Mouse (Mus musculus) liver, postnatal 0 days (tissue): ENCODE results near the gene Pfn3. TPM values are rescaled to one million over a fixed set of nuclear protein-coding genes. Genes with fewer than 3 reads are reported as not detected.

Experiments used
- ATAC-seq: fragments of 200-750 bp; cut with Nextera tagmentation; 2 replicates; pipeline ENCODE4 v1.8.0; 2017; ENCODE audit warnings: mild to moderate bottlenecking, moderate library complexity
- DNase-seq: peaks from one replicate; pipeline ENCODE4 v3.0.0-alpha.2; 2016
- H3K27ac ChIP-seq: fragments of 300-500 bp; sonication (generic); 2 replicates; pipeline ENCODE4 v1.5.1; 2014; ENCODE audit warnings: antibody characterized with exemption, moderate library complexity, mild to moderate bottlenecking, low read depth
- H3K27me3 ChIP-seq: fragments of 300-500 bp; sonication (generic); 2 replicates; pipeline ENCODE4 v1.6.1; 2014; ENCODE audit warnings: low read length, control low read depth, mixed read lengths; ENCODE audit not compliant: insufficient read depth
- H3K36me3 ChIP-seq: fragments of 300-500 bp; sonication (generic); replicated peaks from 2 replicates; pipeline ENCODE4 v1.6.1; 2014; ENCODE audit warnings: mild to moderate bottlenecking, control low read depth, low read length, moderate library complexity, mixed read lengths; ENCODE audit not compliant: insufficient read depth
- H3K4me1 ChIP-seq: fragments of 300-500 bp; sonication (generic); 2 replicates; pipeline ENCODE4 v1.6.1; 2014; ENCODE audit warnings: antibody characterized with exemption, mild to moderate bottlenecking, control low read depth; ENCODE audit not compliant: insufficient read depth
- H3K4me2 ChIP-seq: fragments of 300-500 bp; sonication (generic); 2 replicates; pipeline ENCODE4 v1.6.1; 2014; ENCODE audit warnings: low read depth, mild to moderate bottlenecking, low read length, moderate library complexity, mixed read lengths
- H3K4me3 ChIP-seq: fragments of 300-500 bp; sonication (generic); 2 replicates; pipeline ENCODE4 v1.5.1; 2014; ENCODE audit warnings: low read depth, low read length
- H3K9ac ChIP-seq: fragments of 300-500 bp; sonication (generic); replicated peaks from 2 replicates; pipeline ENCODE4 v1.6.1; 2014; ENCODE audit warnings: mild to moderate bottlenecking, moderate library complexity
- H3K9me3 ChIP-seq: fragments of 300-500 bp; sonication (generic); 2 replicates; pipeline ENCODE4 v1.6.1; 2016; ENCODE audit warnings: mild to moderate bottlenecking, control low read depth, low read length, mixed read lengths
- CTCF ChIP-seq: sonication (generic); IDR thresholded peaks from 2 replicates; pipeline ENCODE4 v1.5.1; 2016; ENCODE audit warnings: antibody characterized with exemption, low read depth
- EP300 ChIP-seq: IDR thresholded peaks from 2 replicates; pipeline ENCODE4 v1.6.1; 2016; ENCODE audit warnings: antibody characterized with exemption, low read depth, mild to moderate bottlenecking
- WGBS: fragments of 180-500 bp; shearing (Covaris S2); extraction: QIAGEN DNeasy Blood & Tissue Kit; methylation state at CpG from one replicate; pipeline ENCODE4 v1.1.7; 2014; ENCODE audit not compliant: insufficient replicate concordance; 5-methylcytosine and 5-hydroxymethylcytosine counted together
- polyA plus RNA-seq: library from polyadenylated mRNA; unstranded; fragments of >200 nt; fragmentation: Nextera tagmentation; extraction: Ambion mirVana; gene quantifications from 2 replicates; pipeline ENCODE4 v1.2.1, GENCODE M21; 2015

Gene Pfn3
- polyA plus RNA-seq, 1 experiment from 2014 or later = not detected

DNA sequence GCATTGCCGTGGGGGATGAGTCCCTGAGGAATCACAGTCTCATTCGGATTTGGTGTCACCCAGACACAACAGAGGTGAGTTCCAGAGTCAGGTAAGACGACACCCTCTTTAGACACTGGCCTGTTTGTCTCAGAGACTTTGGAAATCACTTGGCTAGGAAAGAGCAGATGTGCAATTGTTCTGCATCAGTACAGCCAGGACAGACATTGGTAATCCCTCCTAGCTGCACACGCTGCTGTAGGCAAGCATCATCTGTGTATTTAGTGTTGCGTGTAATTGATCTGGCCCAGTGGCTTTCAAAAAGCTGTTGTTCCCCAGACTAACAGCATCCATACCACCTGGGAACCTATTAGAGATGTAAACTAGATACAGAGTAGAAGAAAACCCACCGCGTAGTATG lies 11.8 kb downstream of the Pfn3 start:
- H3K36me3 ChIP-seq = no peaks in the 10 kb centered on the region
- H3K9me3 ChIP-seq = no peaks in the 10 kb centered on the region
- 72% methylated on average over 7 of the region's 7 CpGs for WGBS
- no peak overlapping the region for H3K4me2 ChIP-seq
- ATAC-seq (no peak), DNase-seq (no peak)
- no peak overlapping the region for H3K27ac ChIP-seq
- H3K27me3 ChIP-seq = peaks cover 16% of the 10 kb centered on the region
- TF ChIP-seq EP300 = no peak
- H3K4me3 ChIP-seq = no peak overlapping the region
- peaks cover 2% of the 10 kb centered on the region; the same call in 1 of the 2 replicates for H3K4me1 ChIP-seq
- H3K9ac ChIP-seq = no peak overlapping the region

DNA sequence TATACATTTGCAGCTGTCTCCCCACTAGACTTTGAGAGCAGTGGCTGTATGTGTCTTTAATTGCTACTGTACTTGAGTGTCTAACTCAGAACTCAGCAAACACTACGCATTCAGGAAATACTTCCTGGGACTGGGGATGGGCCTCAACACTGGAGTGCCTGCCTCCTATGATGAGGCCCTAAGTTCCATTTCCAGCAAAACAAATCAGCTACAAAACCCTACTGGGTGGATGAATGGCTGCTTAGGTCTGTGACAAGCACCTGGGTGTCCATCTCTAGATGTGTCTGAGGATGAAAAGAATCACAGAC lies 15.0 kb downstream of the Pfn3 start:
- Histone ChIP-seq H3K27ac (no peak overlapping the region), H3K9ac (no peak overlapping the region), H3K4me1 (peaks cover 2% of the 10 kb centered on the region; the same call in 1 of the 2 replicates), H3K9me3 (no peaks in the 10 kb centered on the region), H3K27me3 (peaks cover 7% of the 10 kb centered on the region; the same call in 1 of the 2 replicates), H3K36me3 (no peaks in the 10 kb centered on the region), H3K4me2 (no peak overlapping the region), H3K4me3 (no peak overlapping the region)
- 61% methylated on average over 1 of the region's 1 CpGs for WGBS
- TF ChIP-seq CTCF (no peak), EP300 (no peak)
- DNase-seq (no peak), ATAC-seq (no peak)

DNA sequence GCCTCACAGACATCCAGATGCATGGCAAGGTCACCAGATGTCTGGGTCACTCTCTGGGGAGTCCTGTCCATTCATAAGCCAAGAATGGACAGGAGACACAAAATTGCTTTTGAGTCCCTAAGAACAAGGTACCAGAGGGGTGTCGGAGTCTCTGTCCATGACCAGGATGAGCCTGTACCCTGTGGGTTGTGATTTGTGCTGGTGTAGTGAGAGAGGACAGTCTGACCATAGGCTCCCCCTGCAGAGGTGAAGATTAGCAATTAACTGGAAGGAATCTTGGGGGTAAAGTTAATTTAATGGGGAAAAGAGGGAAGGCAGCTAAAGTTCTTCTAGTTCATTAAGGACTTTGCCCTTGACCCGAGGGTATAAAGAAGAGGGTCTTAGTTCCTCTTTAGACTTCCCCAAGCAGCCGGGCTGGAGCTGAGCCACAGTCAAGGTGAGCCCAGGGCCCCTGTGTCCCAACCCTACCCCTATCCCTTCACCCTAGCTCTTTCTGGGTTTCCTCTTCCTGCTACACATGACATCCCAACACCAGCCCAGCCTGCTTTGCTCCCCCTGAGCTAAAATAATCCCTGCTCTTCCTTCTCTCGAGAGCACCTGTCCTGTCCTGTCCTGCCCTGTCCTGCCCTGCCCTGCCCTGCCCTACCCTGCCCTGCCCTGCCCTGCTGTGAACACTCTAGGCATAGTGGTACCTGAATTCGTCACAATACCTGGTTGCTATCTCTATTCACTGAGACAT lies 15.6 kb downstream of the Pfn3 start:
- Histone ChIP-seq H3K27me3 (peaks cover 7% of the 10 kb centered on the region; the same call in 1 of the 2 replicates), H3K4me3 (no peak overlapping the region), H3K9me3 (no peaks in the 10 kb centered on the region), H3K4me1 (no peaks in the 10 kb centered on the region; the same call in 1 of the 2 replicates), H3K9ac (no peak overlapping the region), H3K27ac (no peak overlapping the region), H3K4me2 (no peak overlapping the region), H3K36me3 (no peaks in the 10 kb centered on the region)
- TF ChIP-seq CTCF = no peak
- no peak for TF ChIP-seq EP300
- 40% methylated on average over 5 of the region's 5 CpGs for WGBS
- DNase-seq (no peak), ATAC-seq (no peak)

DNA sequence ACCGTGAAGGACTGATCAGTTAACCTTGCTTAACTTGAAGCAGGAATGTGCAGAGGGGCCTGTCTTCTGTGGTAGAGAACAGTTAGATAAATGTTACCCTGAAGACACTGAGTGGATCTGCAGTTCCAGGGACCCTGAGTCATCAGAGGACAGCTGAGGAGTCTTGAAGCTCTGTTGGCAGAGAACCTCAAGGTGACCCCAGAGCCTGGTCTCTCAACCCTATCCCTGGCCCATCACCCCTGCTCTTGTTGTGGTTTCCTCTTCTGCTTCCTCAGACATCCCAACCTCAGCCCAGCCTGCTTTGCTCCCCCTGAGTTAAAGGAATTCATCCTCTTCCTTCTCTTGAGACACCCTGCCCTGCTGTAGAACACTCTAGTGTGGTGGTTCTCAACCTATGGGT lies 16.9 kb downstream of the Pfn3 start, which contains the start of gene Slc34a1:
Gene Slc34a1 (plus strand): TSS at position 100 of the 400 bp plus-strand sequence.
- no peak within 1 kb of the TSS for H3K27ac ChIP-seq
- no peak within 1 kb of the TSS for H3K4me2 ChIP-seq
- TF ChIP-seq EP300 (no peak), CTCF (no peak)
- H3K36me3 ChIP-seq = no peaks in the 10 kb centered on the region
- no peak for DNase-seq
- no peaks in the 10 kb centered on the region for H3K4me1 ChIP-seq
- no peak within 1 kb of the TSS for H3K4me3 ChIP-seq
- no peaks in the 10 kb centered on the region for H3K9me3 ChIP-seq
- WGBS = 60% methylated on average over 1 of the region's 1 CpGs
- peaks cover 4% of the 10 kb centered on the region; the same call in 1 of the 2 replicates for H3K27me3 ChIP-seq
- no peak for ATAC-seq
- no peak within 1 kb of the TSS for H3K9ac ChIP-seq

DNA sequence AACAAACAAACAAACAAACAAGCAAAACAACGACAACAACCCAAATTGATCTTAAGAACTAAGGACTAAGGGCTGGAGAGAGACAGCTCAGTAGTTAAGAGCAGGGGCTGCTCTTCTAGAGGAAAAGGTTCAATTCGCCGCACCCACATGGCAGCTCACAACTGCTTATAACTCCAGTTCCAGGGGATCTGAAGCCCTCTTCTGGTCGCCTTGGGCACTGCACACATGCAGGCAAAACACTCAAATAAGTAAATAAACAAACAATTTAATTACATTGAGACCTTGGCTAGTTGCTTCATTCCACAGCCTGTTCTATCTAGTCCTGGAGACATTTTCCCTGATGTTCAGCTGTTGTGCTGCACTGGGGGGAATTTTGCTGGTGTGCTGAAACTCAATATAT lies 22.1 kb downstream of the Pfn3 start:
- H3K4me2 ChIP-seq = no peak overlapping the region
- TF ChIP-seq CTCF (peak; percentile 76), EP300 (no peak)
- no peaks in the 10 kb centered on the region for H3K9me3 ChIP-seq
- H3K27me3 ChIP-seq = no peaks in the 10 kb centered on the region
- peak; percentile 65 for DNase-seq
- no peaks in the 10 kb centered on the region for H3K36me3 ChIP-seq
- H3K4me3 ChIP-seq = no peak overlapping the region
- ATAC-seq = no peak
- WGBS = 67% methylated on average over 4 of the region's 4 CpGs
- H3K27ac ChIP-seq = peak overlapping the region; percentile 86; the same call in 1 of the 2 replicates
- no peak overlapping the region for H3K9ac ChIP-seq
- H3K4me1 ChIP-seq = 0 out of 2 replicates have a peak, but pooled peaks cover 4% of the 10 kb centered on the region

DNA sequence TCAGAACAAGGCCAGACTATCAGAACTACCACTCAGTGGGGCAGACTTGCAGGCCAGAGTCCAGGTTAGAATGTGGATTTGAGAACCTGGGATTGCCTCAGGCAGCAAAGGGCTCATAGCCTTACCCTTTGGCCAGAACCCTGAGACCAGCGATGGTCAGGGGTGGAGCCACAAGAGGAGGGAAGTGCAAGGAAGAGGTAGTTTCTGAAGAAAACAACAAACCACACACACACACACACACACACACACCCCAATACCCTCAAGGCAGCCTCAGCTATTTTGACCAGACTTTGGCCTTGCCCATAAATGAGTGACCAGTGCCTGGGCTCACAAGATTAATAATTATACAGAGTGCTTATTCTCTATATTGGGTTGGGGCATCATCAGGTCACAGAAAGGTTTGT lies 23.4 kb downstream of the Pfn3 start:
- DNase-seq (no peak), ATAC-seq (peak; percentile 83)
- Histone ChIP-seq H3K4me2 (0 out of 2 replicates have a peak overlapping the region, but pooled peaks have one; percentile 23), H3K9ac (no peak overlapping the region), H3K4me3 (no peak overlapping the region), H3K9me3 (no peaks in the 10 kb centered on the region), H3K27me3 (no peaks in the 10 kb centered on the region), H3K4me1 (0 out of 2 replicates have a peak, but pooled peaks cover 4% of the 10 kb centered on the region), H3K36me3 (no peaks in the 10 kb centered on the region), H3K27ac (peak overlapping the region; percentile 86)
- TF ChIP-seq CTCF (no peak), EP300 (no peak)
- WGBS = 53% methylated on average over 1 of the region's 1 CpGs
